Mouse (Mus musculus) liver, adult 2 months (tissue): Measurements from ENCODE around the gene Mob4.

Source experiments
- CTCF ChIP-seq: fragments of 200-500 bp; IDR thresholded peaks from 2 replicates; pipeline ENCODE4 v1.5.1; 2011; ENCODE audit warnings: low read depth, low read length, control low read depth
- POLR2A ChIP-seq: fragments of 200-500 bp; IDR thresholded peaks from 2 replicates; pipeline ENCODE4 v1.6.1; 2011; ENCODE audit warnings: low read length, control low read depth; ENCODE audit not compliant: insufficient read depth; ENCODE audit errors: extremely low read depth

DNA sequence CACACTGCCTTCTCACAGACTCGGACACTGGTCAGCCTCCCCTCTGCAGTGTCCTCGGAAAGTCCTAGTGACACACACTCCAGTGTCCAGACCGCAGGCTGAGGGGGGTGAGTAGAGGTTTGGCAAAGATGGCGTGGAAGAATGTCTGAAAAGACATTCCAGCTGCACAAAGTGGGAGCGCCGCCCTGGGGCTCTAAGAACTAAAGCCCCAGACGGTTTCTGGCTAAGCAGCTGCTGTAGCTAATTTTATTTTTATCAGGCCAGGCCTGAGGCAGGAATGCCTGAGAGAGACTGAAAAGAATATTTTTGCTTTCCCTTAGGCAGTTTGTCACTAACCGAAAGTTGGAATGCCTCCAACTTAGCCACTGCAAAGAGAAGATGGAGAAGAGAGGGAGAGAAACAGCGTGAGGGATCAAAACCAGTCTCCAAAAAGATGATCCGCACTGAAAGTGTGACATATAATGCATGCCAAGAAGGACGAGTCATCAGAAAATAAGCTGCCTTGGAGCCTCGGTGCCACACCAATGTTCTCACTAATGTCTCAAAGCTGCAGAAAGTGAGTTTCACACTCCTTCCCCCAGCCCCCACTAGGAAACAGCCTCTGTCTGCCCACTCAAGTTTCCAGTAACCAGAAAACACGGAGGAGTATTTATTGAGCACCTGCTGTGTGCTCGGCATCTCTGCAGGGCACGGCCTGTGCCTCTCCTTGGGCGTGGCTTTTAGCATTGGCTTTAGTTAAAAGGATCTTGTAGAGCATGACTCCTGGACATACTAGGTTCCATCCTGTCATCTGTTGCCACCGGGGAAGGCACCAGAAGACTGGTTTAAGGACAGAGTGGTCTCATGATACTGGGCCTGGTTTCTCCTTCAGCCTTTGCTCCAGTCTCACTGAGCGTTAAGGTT lies 71.1 kb downstream of the Mob4 start:
- TF ChIP-seq CTCF (no peak), POLR2A (no peak)
